Mouse (Mus musculus) cerebellum, adult 9-10 months (tissue): ENCODE data around the gene Bcdin3d.

Source experiments
- DNase-seq: peaks from one replicate; pipeline ENCODE4 v3.0.0; 2022

The Bcdin3d gene

DNA sequence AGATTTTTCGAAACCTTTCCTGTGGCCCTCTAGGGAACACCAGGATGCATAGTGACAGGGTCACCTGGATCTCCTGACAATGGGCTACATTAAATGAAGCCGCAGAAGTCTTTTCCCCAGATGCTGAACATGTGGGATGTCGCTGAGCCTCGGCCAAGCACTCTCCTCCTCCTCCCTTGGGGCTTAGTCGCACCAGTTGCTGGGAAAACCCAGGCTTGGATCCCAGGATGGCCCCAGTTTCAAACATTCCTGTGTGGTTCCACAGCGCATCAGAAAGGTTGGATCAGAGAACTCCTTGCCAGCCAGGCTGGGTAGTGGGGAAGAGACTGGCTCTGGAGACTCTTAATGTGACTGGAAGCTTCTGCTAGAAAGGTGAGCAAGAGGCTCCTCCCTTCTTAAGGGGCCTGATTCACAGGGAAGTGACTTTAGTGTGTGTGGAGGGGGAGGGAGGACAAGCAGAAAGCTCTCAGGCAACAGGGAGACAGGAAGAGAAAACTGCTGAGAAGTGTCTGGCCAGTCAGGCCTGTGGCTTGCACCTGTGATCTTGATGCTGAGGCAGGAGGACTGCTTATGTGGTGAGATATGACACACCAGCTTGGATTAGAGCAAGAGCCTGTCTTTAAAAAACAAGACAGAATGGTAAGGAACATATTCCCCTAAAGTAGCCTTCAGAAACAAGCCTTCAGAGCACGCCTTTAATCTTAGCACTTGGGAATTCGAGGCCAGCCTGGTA, 35.4 kb downstream of the Bcdin3d start:
- DNase-seq, result no peak

DNA sequence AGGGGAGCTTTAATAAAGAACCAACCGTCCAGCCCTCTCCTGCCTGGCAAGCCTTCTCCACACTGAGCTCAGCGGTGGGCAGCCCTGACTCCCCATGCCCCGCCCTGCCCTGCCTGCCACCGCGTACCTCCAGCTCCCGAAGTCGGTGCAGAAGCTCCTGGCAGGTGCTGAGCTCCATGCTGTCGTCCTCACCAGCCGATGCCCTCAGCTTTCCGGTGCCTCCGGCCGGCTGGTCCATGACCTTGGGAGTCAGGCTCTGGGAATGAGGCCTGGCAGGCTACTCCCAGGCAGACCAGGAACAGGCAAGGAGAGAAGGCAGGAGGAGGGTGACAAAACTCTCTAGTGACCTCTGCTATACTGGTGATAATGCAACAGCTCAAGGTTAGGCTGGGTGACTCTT, 40.6 kb downstream of the Bcdin3d start:
- no peak for DNase-seq

DNA sequence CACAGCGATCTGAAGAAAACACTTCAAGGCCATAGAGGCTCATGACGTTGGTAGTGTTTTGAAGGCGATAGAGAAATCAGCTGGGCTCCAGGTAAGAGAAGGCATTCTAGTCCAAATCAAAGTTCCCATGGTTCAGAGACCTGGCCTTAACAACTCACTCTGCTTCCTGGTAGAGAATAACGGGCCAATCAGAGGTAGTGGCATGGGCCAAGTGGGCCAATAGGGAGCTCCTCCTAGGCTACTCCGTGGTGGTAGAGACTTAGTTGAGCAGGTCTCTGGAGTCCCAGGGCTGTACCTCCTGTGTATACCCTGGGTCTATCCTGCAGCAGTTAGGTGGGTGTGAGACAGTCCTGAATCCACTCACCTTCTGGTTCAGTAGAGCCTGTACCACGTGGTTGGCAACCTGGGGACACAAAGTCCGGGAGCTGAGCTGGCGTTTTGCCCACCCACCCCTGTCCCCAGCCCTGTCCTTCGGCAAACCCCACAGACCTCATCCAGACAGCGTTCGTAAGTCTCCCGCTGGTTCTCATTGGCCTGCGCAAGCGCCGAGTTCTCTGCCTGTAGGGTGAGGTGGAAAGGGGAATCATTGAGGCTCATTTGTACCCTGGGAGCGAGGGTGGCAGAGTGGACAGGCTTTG, 41.3 kb downstream of the Bcdin3d start:
- DNase-seq, result no peak

DNA sequence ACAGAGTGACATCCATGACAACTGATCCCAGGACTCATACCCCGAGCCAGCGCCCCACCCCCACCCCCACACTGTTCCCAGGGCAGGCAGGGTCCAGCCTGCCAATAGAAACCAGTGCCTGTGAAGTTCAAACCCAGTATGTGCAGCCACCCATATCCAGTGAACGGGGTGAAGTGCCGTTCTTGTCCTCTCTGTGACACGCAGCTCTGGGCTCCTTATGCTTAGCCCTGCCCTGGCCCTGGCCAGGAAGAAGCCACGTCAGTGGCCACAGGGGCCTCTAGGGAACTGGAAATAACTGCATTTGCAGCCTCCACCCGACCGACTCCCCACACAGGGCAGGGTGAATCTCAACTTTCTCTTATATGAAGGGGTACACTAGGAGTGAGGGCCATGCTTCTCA, 42.6 kb downstream of the Bcdin3d start:
- DNase-seq, result no peak

DNA sequence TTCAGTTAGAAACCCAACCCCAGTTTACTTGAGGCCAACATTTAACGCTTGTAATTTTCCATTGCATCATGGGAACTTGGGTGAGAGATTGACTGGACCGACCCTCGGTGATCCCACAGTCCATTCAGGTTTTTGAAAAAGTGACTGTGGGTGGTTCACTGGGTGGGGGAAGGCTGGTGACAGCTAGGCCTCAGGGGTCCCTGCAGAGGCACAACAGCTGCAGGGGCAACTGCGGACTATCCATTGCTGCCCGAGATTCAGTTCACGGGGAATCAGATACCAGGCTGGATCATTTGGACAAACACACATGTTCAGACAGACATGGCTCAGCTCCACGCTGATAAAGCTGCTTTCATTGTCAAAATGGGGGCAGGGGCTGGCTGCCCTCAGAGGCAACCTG, 43.0 kb downstream of the Bcdin3d start:
- no peak for DNase-seq

DNA sequence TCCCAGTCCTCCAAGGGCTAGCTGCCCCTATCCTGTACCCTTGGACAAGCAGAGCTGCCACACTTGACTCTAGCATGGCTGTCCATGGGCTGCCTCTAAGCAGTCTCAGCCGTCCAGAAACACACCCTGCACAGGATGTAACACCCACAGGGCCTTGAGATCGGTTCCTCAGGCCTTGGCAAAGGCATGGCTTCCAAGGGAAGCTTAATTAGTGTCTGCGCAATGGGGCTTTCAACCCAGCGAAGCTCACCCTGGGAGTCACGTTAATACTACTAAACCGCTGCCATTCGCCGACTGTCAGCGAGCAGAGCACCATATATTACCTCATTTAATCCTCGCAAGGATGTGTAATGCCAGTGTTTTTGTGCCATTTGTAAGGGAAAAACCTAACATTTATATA, 43.5 kb downstream of the Bcdin3d start:
- DNase-seq, result no peak

DNA sequence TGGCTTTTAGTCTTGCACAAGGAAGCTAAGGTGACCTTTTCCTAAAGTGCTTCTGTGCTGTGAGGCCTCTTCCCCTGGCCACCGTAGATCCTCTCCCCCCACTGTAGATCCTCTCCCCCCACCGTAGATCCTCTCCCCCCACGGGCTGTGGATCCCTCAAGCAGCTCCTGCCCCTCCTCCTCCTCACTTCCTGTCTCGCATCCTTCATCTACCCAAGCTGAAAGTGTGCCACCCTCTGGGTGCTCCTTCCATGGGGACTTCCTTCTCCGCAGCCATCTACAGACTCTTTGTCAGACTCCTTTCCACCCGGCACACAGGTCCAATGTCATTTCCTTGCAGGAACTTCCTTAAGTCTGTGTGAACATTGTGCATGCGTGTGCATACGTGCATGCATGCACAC, 44.1 kb downstream of the Bcdin3d start:
- no peak for DNase-seq

DNA sequence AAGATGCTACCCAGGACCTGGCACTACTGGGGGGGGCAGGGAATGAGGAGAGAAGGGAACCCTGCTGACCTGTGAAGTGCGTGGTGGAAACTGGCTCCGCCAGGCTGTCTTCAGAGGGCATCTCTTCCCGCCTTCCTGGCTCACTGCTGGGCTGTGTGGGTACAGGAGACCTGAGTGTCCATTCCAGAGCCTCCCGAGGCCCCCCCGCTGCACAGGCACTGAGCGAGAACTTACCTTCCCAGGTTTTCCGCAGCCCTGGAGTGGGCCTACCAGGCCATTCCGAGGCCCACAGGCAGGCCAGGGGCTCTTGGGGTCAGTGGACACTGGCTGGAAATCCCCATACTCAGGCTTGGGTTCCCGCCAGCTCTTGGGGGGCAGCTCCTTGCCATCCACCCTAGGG, 50.6 kb downstream of the Bcdin3d start:
- no peak for DNase-seq

DNA sequence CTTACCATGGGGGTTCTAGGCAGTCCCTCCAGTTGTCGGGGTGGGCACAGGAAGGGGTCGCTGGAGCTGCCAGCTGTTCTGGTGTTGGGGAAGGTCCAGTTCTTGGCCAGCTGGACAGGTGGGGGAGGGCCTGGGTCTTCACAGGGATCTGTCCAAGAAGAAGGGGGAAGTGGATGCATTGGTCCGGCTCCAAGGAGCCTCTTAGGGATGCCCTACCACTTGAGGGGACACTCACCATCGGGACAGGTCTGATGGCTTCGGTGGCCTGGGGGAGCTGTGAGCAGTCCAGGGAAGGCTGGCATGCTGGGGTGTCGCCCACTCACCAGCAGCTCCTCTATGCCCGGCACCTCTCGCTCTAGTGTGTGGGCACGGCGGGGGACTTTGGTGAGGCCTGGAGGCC, 51.4 kb downstream of the Bcdin3d start:
- no peak for DNase-seq

DNA sequence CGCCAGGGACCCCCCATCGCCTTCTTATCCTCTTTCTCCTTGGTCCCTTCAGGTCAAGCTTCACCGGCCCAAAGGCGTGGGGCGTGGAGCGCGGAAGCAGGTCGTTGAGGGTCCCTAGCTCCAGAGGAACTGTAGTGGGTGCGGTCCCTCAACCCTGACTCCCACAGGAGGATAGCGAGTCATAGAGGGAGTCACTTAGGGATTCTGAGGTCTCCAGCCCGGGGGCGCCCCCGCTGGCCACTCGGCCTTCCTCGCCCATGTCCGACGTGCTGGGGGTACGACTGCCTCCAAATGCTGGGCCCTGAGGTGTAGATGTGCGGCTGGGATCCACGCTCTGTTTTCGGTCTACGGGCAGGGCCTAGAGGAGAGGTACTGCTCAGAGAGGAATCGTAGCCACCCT, 52.0 kb downstream of the Bcdin3d start:
- DNase-seq, result no peak

DNA sequence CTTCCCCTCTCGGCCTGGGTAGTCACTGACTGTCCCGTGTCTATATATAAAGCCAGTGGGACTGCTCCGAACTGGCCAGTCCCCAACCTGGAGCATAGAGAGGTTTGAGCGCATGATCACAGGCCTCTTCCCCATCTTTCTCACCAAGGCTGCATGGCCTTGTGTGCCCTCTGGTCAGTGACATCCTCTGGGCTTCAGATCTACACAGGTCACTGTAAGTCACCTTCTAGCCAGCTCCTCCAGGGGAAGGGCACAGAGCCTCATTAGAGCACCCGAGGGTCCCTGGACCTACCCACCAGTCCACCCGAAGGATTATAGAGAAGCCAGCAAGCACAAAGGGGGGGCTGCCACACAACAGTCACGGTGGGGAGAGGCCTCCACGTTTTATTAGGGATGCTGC, 52.9 kb downstream of the Bcdin3d start:
- DNase-seq, result no peak

DNA sequence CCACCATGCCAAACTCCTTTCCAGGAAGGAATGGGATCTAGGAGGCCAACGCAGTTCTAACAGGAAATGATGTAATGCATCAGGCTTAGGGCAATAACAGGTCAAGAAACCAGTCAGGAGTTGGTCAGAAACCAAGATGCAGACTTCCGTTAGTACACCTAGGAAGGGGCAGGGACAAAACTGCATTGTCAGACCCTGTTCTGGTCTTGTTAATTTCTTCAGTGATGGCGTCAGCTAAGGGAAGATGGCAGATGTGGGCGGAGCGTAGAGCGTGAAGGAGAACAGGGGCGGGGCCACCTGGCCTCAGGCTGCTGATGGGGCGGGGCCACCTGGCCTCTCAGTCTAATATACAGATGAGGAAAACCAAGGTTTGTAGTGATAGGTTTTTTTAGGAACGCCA, 53.4 kb downstream of the Bcdin3d start:
- DNase-seq, result no peak

DNA sequence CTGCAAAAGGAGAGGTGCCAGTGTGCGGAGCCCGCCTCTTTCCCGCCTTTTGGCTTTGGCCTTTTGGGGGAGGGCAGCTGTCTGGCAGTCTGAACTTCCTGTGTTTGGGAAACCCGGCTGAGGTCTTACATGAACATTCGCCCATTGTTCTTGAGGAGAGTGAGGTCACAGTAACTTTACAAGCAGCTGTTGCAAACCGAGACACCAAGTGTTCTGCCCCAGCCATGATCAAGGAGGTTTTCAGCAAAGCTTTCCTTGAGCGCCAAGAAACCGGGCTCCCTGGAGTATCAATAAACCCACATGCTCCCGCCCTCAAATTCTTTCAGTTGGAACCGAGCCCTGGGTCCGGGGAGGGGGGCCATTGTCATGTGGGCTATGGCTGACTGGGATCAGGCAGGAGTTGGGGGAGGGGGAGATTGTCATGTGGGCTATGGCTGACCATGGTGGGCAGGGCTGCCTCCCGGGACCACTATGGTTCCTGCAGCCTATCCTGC, 54.0 kb downstream of the Bcdin3d start:
- no peak for DNase-seq

DNA sequence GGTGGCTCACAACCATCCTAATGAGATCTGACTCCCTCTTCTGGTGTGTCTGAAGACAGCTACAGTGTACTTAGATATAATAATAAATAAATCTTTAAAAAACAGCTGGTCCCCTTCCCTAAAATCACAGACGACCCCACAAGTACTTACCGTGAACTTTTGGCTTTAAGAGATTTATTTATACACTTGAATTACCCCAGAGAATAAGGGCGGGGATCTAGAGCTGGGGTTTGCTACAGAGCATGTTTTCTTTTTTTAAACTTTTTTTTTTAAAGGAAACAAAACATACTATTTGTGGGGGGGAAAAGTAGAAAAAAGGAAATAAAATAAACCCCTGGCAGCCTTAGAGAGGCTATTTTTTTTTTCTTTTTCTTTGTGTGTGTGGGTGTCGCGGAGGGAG, 54.4 kb downstream of the Bcdin3d start:
- DNase-seq, result no peak
